Mouse (Mus musculus) left cerebral cortex, postnatal 10 days (tissue): Measurements from ENCODE around the gene Cercam. TPM values are rescaled to one million over a fixed set of nuclear protein-coding genes. Genes with fewer than 3 reads are reported as not detected.
"Not testable (repeated sequence)": the region's sequence is repeated elsewhere in the genome, so short reads cannot be mapped to it uniquely, and the experiment has no call there.

Experiments used
- DNase-seq, 2 experiments: peaks; one replicate each; pipeline ENCODE4 v3.0.0; 2021 to 2022; ENCODE audit warnings: low spot score in 2 of 2, mixed read lengths in 1 of 2; ENCODE audit errors: extremely low spot score in 1 of 2
- intact Hi-C: fragments of 180-260 bp; cut with DNase I; formaldehyde crosslinking; loops from one replicate; pipeline ENCODE4 v1.15.1; 2025
- total RNA-seq, 2 experiments: library from RNA; stranded (reverse); gene quantifications; 2 replicates each; pipeline ENCODE4 v1.2.3; 2021

The Cercam gene
- total RNA-seq, 2 experiments from 2014 or later: 13.2 to 13.4 TPM

DNA sequence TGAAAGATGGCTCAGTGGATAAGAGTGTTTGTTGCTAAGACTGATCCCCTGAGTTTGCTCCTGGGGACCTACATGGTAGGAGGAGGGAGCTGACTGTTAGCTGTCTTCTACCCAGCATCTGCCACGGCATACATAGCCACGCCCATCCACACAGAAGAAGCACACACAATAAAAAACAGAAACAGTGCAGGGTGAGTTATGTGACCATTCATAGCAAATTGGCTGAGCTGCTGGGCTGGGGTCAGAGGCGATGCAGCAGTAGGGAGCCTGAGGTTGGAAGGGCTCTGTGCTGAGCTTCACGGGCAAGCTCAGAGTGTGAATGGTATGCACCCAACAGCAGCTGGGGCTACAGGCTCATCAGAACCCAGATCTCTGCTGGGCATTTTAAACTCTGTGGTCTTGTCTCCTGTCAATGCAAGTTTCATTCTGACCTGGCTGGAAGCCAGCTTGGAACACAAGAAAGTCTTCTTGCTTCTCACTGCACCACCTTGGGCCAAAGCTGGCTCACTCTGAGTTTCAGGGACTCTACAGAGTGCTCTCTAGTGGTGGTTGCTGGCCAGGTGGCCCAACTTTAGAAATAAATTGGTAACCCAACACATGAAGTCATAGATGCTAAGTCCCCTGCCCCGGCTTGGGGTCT is 19.0 kb upstream of the Cercam start:
- DNase-seq: peak in 1 of 2 experiments; percentile 60
- intact Hi-C loops: no loop called here

- intact Hi-C loops: no loop called here
- no peak for DNase-seq
Measured at GRCm38 (mm10) chr2:29852957-29853485, 15.9 kb upstream of the Cercam start.

- intact Hi-C loops: no loop called here
- no peak for DNase-seq
Measured at GRCm38 (mm10) chr2:29853736-29854135, 15.2 kb upstream of the Cercam start.

DNA sequence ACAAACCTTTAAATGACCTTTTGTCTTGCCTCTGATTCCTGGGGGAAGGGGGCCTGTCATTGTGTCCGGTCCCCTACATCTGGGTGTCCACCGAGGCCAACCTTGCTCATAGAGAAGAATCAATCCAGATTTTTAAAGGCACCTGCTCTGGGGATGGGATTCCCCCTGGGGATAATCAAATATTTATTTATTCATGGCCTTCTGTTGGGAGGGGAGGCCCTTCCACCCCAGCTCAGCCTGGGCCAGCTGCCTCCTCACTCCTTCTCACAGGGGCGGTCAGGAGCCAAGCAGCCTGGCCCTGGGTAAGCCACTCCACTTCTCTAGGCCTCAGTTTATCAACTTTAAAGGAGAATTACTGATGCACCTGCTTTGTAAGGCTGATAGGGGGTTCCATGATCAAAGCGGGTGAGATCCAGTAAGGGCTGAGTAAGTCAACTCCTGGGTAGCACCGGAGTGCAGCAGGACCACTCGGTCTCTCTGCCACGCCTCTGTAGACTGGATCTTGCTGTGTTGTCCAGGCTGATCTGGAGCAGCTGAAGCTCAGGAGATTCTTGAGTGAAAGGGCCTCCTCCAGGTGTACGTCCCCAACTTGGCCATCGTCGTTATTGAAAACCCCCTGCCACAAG is 13.3 kb upstream of the Cercam start:
- intact Hi-C loops: no loop called here
- no peak for DNase-seq

DNA sequence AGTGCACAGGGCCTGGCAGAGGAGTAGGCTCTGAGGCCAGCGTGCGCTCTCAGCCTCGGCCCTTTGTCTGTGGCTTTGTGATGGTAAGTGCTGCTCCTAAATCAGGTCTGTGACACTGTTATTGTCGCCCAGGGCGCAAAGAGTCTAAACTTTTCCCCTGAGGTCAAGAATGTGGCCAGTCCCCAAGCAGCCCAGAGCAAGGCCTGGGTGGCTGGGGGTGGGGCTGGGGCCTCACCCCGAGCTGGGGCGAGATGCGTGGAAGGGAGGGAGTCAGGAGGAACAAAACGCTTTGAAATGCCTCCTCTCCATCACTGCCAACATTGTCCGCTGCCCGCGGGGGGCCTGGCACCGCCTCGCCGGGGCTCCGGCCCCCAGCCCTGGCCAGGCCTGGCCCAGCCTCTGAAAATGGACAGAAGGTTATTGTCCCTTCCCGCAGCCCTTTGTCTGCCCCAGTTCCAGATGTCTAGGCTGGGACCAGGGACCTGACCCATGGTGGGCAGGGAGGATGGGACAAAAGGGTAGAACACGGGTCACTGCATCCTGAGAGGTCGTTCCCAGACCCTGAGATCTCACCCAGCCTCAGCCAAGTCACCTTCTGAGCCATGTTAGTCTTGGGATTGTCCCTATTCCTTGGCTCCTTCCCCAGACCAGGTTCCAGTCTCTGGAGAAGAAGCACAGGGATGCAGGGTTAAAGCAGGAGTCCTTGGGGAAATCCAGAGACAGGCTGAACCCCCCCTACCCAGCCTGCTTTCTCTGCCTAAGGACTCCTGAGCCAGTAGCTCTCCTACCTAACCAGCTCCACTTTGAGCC is 12.3 kb upstream of the Cercam start:
- peak in 1 of 2 experiments; percentile 26 for DNase-seq
- intact Hi-C loops: no loop called here

DNA sequence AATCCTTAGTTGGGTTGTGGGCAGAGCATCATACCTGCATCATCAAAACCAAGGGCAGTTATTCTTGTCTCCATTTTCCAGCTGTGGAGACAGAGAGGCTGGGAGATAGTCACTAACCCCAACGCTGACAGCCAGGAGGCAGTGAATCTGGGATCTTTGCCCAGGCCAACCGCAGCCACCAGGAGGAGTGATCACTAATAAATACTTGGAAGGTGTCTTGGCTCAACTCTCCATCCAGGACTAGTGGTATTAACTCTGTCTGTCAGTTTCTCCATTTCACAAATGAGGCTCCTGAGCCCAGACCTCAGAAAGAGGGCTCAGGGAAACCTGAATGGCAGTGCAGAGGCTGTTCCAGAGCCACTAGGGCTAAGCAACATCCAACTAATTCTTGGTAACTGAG is 11.6 kb upstream of the Cercam start:
- intact Hi-C loops: no loop called here

DNA sequence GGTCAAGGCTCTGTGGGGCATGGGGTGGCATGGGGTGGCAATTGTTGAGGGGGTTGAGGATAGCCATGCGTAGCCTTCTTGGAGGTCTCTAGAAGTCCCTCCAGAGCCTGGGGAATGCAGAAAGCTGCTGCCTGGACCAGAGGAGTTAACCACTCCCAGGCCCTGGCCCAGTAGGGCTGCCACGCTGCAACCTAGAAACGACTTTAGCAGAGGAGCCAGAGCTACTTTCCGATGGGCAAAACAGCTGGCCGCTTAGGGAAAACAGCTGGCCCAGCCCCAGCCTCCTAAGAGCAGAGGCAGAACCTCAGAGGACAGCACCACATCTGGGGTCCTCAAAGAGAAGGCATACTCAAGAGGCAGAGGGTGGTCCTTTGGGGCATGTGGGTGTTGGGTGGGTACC is 11.0 kb upstream of the Cercam start:
- intact Hi-C loops: loop anchor here (2.0 kb wide), 1 partner anchor 39 kb away; no protein-coding TSS in a partner anchor
- DNase-seq: no peak

More for the DNA sequence above, 11.6 kb upstream of the Cercam start:
- DNase-seq: no peak

- intact Hi-C loops: loop anchor here (2.0 kb wide), 1 partner anchor 40 kb away; no protein-coding TSS in a partner anchor
- DNase-seq: peak in 1 of 2 experiments; percentile 57
Measured at GRCm38 (mm10) chr2:29858748-29859473, 10.1 kb upstream of the Cercam start.

- intact Hi-C loops: no loop called here
- no peak for DNase-seq
Measured at GRCm38 (mm10) chr2:29865125-29865524, 3.8 kb upstream of the Cercam start.

DNA sequence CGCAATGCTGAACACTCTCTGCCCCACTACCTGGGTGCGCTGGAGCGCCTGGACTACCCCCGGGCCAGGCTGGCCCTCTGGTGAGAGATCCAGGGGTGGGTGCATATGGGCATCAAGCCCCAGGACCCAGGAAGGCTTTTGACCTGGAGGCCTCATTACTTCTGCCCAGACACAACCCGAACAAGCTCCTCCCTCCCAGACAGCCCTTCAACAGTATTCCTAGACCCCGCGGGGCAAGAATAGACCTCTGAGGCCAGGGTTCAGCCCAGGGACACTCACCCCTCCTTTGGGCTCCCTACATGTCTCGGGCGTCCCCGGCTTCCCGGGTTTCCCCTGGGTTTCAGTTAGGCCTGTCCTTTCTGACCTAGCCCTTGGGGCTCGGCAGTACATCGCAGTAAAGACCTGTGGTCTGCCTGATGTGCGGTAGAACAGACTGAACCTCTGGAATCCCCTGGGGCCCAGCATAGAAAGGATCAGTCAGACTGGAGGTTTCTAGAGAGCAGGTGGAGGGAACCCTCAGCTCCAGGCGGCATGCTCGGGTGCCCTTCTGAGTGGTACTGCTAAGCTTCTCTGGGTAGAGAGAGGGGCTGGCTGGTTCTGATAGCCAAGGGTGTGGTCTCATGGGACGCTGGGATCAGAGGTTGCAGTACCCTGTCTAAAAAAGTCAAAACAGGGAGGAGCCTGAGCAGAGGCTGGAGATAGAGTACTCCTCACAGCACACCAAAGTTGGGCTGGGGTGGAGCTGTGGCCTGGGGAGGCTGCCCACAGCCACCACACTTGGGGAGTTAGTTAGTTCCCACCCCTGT is 885 bp downstream of the Cercam start:
- DNase-seq: no peak
- intact Hi-C loops: no loop called here

DNA sequence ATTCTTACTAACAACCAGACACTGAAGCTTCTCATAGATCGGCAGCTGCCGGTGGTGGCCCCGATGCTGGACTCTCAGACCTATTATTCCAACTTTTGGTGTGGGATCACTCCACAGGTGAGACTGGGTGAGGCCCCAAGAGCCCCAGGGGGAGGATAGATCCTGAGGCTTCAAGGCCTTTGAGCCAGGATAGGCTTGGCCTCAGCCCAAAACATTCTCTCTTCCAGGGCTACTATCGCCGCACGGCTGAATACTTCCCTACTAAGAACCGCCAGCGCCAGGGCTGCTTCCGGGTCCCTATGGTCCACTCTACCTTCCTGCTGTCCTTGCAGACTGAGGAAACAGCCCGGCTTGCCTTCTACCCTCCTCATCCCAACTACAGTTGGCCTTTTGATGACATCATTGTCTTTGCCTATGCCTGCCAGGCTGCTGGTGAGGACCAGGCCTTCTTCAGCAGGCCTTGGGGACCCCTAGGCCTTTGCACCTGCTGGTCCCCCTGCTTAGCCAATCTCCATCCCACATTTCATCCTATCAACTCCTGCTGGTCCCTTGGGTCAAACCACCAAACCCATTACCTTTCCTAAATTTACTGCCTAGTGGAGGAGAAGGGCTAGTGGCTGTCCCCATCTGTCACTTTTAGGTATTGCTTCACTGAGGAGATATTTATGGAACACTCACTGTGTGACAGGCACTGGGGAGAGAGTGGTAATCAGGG is 3.8 kb downstream of the Cercam start:
- intact Hi-C loops: no loop called here

GRCm38 (mm10) chr2:29873801-29874200 is 4.8 kb downstream of the Cercam start:
- intact Hi-C loops: no loop called here
- no peak for DNase-seq

More for the DNA sequence above, 3.8 kb downstream of the Cercam start:
- DNase-seq: no peak

DNA sequence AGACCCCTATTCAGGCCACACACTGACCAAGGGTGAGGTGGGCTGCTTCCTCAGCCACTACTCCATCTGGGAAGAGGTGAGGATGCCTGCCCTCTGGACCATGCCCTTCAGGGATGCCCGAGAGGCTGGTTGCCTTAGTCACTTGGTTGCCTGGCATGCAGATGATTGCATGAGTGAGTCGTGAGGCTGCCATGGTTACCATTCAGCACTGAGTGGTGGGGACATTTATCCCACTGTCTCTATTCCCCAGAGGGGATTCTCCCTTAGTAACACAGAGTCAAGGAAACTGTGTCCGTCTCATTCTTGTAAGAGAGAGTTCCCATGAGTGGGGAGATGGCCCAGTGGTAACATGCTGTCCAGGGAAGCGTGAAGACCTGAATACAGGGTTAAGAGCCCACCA is 9.1 kb downstream of the Cercam start:
- DNase-seq: no peak
- intact Hi-C loops: no loop called here

DNA sequence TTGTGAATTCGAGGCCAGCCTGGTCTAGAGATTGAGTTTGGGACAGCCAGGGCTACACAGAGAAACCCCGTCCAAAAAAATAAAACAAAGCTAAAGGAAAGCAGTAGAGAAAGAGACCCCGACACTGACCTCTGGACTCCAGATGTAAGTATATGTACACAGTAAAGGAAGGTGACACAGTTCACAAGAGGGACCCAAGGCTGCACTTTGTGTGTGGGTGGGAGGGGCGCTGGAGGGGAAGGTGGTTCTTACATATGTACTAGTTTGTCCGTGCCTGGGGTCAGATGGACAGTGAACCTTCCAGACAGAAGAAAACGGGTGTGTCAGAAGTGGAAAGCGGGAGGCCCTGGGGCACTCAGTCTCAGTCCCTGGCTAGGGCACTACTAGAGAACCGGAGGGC is 10.2 kb downstream of the Cercam start:
- intact Hi-C loops: no loop called here
- no peak for DNase-seq

GRCm38 (mm10) chr2:29879964-29880830 is 11.2 kb downstream of the Cercam start:
- no peak for DNase-seq
- intact Hi-C loops: no loop called here

GRCm38 (mm10) chr2:29886659-29887292 is 17.8 kb downstream of the Cercam start:
- DNase-seq, intact Hi-C loops: not testable (repeated sequence)
